Mouse (Mus musculus) gastrocnemius, adult 2 months (tissue): Measurements from ENCODE around the gene Rdh16f1. TPM values are rescaled to one million over a fixed set of nuclear protein-coding genes. Genes with fewer than 3 reads are reported as not detected.
"Not testable (repeated sequence)": the region's sequence is repeated elsewhere in the genome, so short reads cannot be mapped to it uniquely, and the experiment has no call there.

Experiments
- DNase-seq: peaks from one replicate; pipeline ENCODE4 v3.0.0; 2022
- H3K27ac ChIP-seq: fragments of 200-600 bp; 2 replicates; pipeline ENCODE4 v1.8.1; 2022; ENCODE audit warnings: mild to moderate bottlenecking
- H3K4me3 ChIP-seq: fragments of 200-600 bp; 2 replicates; pipeline ENCODE4 v1.8.1; 2022; ENCODE audit warnings: mild to moderate bottlenecking, moderate library complexity
- CTCF ChIP-seq: fragments of 200-600 bp; IDR thresholded peaks from 2 replicates; pipeline ENCODE4 v1.8.1; 2022; ENCODE audit warnings: antibody characterized with exemption, mild to moderate bottlenecking, moderate library complexity
- intact Hi-C: fragments of 180-260 bp; cut with DNase I; formaldehyde crosslinking; loops from one replicate; pipeline ENCODE4 v1.15.1; 2025
- total RNA-seq, 2 experiments: library from RNA; stranded (reverse); gene quantifications; 2 replicates each; pipeline ENCODE4 v1.2.3; 2021

The Rdh16f1 gene
- total RNA-seq, 2 experiments from 2014 or later: not detected

GRCm38 (mm10) chr10:127754566-127755166, 4.9 kb upstream of the Rdh16f1 start:
- no peak for DNase-seq
- no peak for TF ChIP-seq CTCF
- intact Hi-C loops: no loop called here
- no peak overlapping the region for H3K27ac ChIP-seq
- H3K4me3 ChIP-seq: no peak overlapping the region

GRCm38 (mm10) chr10:127755246-127755645, 4.3 kb upstream of the Rdh16f1 start:
- no peak for DNase-seq
- Histone ChIP-seq H3K4me3 (no peak overlapping the region), H3K27ac (no peak overlapping the region)
- TF ChIP-seq CTCF: no peak
- intact Hi-C loops: no loop called here

GRCm38 (mm10) chr10:127755770-127756468, 3.7 kb upstream of the Rdh16f1 start:
- Histone ChIP-seq H3K4me3 (peak overlapping the region; percentile 49), H3K27ac (peak overlapping the region; percentile 44)
- TF ChIP-seq CTCF: no peak
- intact Hi-C loops: no loop called here
- DNase-seq: no peak

GRCm38 (mm10) chr10:127762926-127763325, 3.3 kb downstream of the Rdh16f1 start:
- H3K27ac ChIP-seq, intact Hi-C loops, DNase-seq, H3K4me3 ChIP-seq: not testable (repeated sequence)

- Histone ChIP-seq H3K4me3 (no peak overlapping the region), H3K27ac (no peak overlapping the region)
- no peak for TF ChIP-seq CTCF
- DNase-seq: no peak
- intact Hi-C loops: no loop called here
Observed at GRCm38 (mm10) chr10:127763914-127764680, 4.5 kb downstream of the Rdh16f1 start.

- no peak for DNase-seq
- intact Hi-C loops: no loop called here
- Histone ChIP-seq H3K27ac (no peak overlapping the region), H3K4me3 (no peak overlapping the region)
- no peak for TF ChIP-seq CTCF
Observed at GRCm38 (mm10) chr10:127766564-127766963, 7.0 kb downstream of the Rdh16f1 start.

GRCm38 (mm10) chr10:127776011-127776410, 16.4 kb downstream of the Rdh16f1 start, which contains the start of gene Rdh9:
Rdh9 (plus strand) TSS chr10:127776386.
- Histone ChIP-seq H3K4me3 (no peak within 1 kb of the TSS), H3K27ac (no peak within 1 kb of the TSS)
- intact Hi-C loops: no loop called here
- TF ChIP-seq CTCF: no peak
- DNase-seq: no peak

- intact Hi-C loops, H3K4me3 ChIP-seq, H3K27ac ChIP-seq, DNase-seq: not testable (repeated sequence)
Observed at GRCm38 (mm10) chr10:127782321-127782720, 22.7 kb downstream of the Rdh16f1 start.

GRCm38 (mm10) chr10:127785411-127785810, 25.8 kb downstream of the Rdh16f1 start:
- H3K27ac ChIP-seq, DNase-seq, intact Hi-C loops, H3K4me3 ChIP-seq: not testable (repeated sequence)

GRCm38 (mm10) chr10:127799295-127799694, 39.7 kb downstream of the Rdh16f1 start:
- intact Hi-C loops: no loop called here
- Histone ChIP-seq H3K27ac (no peak overlapping the region), H3K4me3 (no peak overlapping the region)
- DNase-seq: no peak
- TF ChIP-seq CTCF: no peak

GRCm38 (mm10) chr10:127800891-127801290, 41.3 kb downstream of the Rdh16f1 start, which contains the start of gene Rdh16:
Rdh16 (plus strand) TSS chr10:127801152.
- intact Hi-C loops: no loop called here

GRCm38 (mm10) chr10:127801612-127802011, 42.0 kb downstream of the Rdh16f1 start:
- intact Hi-C loops: no loop called here
- Histone ChIP-seq H3K27ac (no peak overlapping the region), H3K4me3 (no peak overlapping the region)
- no peak for DNase-seq
- no peak for TF ChIP-seq CTCF

More at GRCm38 (mm10) chr10:127800891-127801290, 41.3 kb downstream of the Rdh16f1 start, which contains the start of gene Rdh16:
- no peak for DNase-seq
- Histone ChIP-seq H3K27ac (no peak within 1 kb of the TSS), H3K4me3 (no peak within 1 kb of the TSS)
- no peak for TF ChIP-seq CTCF

- H3K4me3 ChIP-seq: no peak overlapping the region
- DNase-seq: no peak
- intact Hi-C loops: no loop called here
- no peak for TF ChIP-seq CTCF
- H3K27ac ChIP-seq: no peak overlapping the region
Observed at GRCm38 (mm10) chr10:127802236-127802635, 42.6 kb downstream of the Rdh16f1 start.
